Mouse (Mus musculus): Measurements from ENCODE around the gene D430042O09Rik.
A peak's percentile ranks its signal among the peaks of the same experiment; 100 is the strongest.

The D430042O09Rik gene

GRCm38 (mm10) chr7:125707593-125708022 lies at the start of gene D430042O09Rik, which contains the start of gene Gtf3c1:
Gene D430042O09Rik (plus strand): TSS chr7:125707888.
Gene Gtf3c1 (minus strand): TSS chr7:125707780.
- DNase-seq (ENCODE audit: low spot score): peak; percentile 99

DNA sequence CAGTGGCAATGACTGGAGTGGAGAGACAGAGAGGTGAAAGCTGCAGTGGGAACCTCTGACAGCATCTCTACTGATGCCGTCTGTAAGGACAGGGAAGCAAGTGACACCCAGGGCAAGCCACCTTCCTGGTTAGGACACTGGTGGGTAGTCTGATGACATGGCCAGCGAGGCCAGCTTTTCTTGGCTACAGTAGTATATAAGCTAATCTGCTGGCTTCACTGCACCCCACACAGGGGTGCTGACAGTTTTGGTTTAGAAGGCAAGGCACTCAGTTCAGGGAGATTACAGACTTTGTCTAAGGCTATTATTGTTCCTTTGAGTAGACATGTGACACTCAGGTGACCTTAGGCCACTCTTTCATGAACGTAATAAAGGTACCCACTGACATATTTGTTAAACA lies 44.0 kb upstream of the D430042O09Rik start:
- DNase-seq (ENCODE audit: low spot score): no peak

- DNase-seq (ENCODE audit: low spot score): no peak
These were observed 36.8 kb upstream of the D430042O09Rik start for GRCm38 (mm10) chr7:125670865-125671264.

DNA sequence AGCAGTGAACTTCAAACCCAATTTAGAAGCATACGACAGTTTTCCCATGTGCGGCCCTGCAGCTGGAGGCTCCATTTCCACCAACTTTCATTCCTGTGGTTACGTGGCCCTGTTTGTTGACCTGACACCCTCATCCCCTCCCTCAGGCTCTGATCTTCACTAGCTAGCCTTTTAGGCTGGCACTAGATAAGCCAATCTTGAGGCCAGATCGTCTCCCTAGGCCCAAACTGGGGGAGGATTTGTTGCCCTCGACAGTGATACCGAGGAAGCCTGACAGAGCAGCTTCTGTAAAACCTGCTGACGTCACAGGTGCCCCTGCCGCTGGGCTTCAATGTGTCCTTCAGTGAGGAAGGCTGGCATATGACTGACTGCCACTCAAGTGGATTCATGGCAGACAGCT lies 36.3 kb upstream of the D430042O09Rik start:
- DNase-seq (ENCODE audit: low spot score): no peak

- peak; percentile 40 for DNase-seq (ENCODE audit: low spot score)
These were observed 32.8 kb upstream of the D430042O09Rik start for GRCm38 (mm10) chr7:125674916-125675315.

GRCm38 (mm10) chr7:125678756-125679155 lies 28.9 kb upstream of the D430042O09Rik start:
- no peak for DNase-seq (ENCODE audit: low spot score)

GRCm38 (mm10) chr7:125679936-125680335 lies 27.8 kb upstream of the D430042O09Rik start:
- DNase-seq (ENCODE audit: low spot score): no peak

DNA sequence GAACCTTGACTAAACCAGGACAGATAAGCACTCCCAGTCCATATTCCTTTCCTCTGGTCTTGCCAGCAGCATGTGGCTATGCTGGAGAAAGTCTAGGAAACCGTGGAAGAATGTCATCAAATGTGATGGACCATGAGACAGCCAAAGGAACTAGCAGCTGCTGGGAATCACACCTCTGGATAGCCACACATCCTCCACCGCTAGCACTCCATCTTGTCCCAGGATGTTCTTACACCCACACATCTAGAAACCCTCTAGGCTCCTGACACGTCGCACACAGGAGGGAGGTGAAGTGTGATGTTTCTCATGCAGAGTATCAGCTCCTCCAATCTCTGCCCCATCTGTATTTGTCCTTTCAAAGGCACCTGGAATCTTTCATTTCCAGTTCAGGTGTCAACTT lies 17.2 kb upstream of the D430042O09Rik start:
- DNase-seq (ENCODE audit: low spot score): no peak

DNA sequence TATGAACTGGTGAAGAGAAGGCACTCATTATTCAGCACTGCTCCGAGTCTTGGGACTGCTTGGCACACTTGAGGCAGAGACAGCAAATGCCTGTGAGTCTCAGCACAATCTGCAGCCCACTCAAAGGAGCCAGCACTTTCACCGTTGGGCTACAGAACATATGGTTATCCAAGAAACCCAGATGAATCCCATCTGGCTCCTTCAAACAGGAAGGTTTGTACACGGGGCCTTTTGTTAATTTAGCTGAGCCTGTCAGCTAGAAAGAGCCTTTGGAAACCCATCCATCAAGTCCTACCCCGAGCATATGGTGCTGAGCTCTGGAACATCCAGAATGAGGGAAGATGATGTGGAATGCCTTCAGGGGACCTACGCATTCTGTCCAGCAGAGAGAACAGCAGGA lies 13.6 kb upstream of the D430042O09Rik start:
- no peak for DNase-seq (ENCODE audit: low spot score)

DNA sequence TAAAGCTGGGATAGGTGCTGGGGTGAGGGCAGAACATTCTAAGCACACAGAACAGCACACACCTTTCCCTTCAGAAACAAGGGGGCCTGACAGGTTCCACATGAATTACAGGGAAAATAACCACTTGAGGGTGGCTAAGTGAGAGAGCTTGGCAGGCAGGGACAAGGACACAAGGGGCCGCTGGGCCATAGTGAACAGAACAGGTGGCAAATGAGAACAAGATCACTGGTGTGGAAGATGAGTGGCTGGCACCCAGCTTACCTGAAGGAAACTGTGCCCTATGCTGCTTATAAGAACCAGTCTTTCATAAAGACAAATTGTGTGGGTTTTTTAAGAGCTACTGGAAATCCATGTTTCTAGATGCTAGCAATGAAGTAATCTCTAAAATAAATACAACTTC lies 4.9 kb upstream of the D430042O09Rik start:
- DNase-seq (ENCODE audit: low spot score): no peak

GRCm38 (mm10) chr7:125707186-125707585 lies 502 bp upstream of the D430042O09Rik start:
- peak; percentile 56 for DNase-seq (ENCODE audit: low spot score)

GRCm38 (mm10) chr7:125708100-125708499 lies 412 bp downstream of the D430042O09Rik start:
- DNase-seq (ENCODE audit: low spot score): no peak

GRCm38 (mm10) chr7:125713542-125714055 lies 5.9 kb downstream of the D430042O09Rik start:
- peak; percentile 16 for DNase-seq (ENCODE audit: low spot score)

- no peak for DNase-seq (ENCODE audit: low spot score)
These were observed 7.1 kb downstream of the D430042O09Rik start for GRCm38 (mm10) chr7:125714803-125715202.

DNA sequence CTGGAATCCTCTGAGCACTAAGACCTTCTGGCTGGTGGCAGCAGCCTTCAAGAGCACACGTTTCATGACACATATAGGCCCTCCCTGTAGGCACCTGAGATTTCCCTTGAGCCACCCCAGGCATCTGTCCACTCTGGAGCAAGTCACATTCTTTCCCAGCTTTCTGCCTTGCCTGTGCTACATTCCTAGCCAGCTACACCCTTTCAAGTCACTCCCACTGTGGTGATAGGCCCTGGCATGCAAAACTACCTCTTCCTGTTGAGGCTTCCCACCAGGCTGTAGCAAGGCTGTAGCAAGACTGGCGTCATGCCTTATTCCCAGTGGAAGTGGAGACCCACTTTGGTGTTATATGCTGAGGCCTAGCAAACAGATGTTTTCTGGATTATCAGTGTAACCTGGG lies 9.0 kb downstream of the D430042O09Rik start:
- DNase-seq (ENCODE audit: low spot score): no peak

DNA sequence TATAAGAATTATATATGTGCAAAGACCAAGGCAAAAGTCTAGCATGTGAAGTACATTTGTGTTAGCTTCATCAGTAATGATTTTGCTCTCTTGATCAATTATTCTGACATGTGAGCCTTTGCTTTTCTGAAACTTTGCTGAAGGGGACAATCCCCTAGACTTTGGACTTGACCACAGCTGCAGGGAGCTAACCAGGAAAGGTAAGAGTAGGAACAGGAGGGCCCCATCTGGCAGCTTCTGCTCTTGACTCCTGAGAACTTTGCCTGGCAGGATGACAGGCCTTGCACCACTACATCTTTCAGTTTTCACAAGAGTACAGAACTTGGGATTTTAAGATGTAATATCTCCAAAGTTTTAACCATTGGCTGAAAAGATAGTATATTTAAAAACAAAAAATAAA lies 9.9 kb downstream of the D430042O09Rik start:
- no peak for DNase-seq (ENCODE audit: low spot score)

- no peak for DNase-seq (ENCODE audit: low spot score)
These were observed 12.7 kb downstream of the D430042O09Rik start for GRCm38 (mm10) chr7:125720370-125720769.

GRCm38 (mm10) chr7:125721033-125721432 lies 13.3 kb downstream of the D430042O09Rik start:
- no peak for DNase-seq (ENCODE audit: low spot score)

DNA sequence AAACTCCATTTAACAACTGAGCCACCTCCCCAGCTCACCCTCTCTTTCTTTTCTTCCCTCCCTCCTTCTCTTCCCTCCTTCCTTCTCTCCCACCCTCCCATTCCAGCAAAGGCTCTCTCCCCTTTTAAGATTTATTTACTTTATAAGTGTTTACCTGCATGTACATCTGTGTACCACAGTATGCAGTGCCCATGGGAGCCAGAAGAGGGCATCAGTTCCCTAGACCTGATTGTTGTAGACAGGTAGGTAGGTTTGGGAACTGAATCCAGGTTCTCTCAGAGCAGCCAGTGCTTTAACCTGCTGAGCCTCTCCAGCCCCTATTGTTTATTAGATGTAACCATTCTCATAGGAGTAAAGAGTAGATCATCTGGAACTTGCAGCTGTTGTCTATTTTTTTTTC lies 14.4 kb downstream of the D430042O09Rik start:
- DNase-seq (ENCODE audit: low spot score): no peak

DNA sequence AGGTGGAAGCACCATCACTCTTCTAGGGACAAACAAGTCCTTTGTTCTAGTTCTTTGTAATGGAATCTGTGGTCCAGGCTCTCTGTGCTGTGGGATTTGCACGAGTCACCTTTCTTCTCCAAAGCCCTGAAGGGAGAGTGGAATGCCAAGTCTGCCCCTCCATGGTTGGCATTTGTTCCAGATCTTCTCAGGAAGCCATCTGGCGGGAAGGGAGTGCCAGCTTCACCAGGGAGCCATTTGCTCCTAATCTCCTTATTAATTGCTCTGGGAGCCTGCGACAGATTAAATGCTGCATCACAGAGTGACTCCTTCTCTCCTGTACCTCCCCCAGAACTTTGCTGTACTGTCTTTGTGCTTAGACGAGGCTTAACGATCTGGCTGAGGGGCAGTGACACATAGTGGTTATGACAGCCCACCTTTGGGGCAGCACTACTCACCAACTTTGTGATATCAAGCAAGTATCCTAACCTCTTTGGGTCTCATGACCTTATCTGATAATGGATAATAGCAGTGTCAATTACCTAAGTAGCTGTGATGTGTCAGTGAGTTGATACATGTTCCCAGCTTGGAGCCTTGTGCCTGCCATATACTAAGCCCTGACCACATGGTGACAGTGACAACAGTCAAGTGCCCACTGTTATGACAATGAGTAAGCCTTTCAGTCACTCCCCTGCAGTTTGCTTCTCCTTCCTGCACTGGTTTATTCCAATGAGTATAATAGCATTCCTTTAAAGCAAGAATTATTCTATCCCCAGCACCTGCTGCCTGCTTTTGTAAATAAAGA lies 15.7 kb downstream of the D430042O09Rik start:
- no peak for DNase-seq (ENCODE audit: low spot score)

GRCm38 (mm10) chr7:125731679-125732078 lies 24.0 kb downstream of the D430042O09Rik start:
- no peak for DNase-seq (ENCODE audit: low spot score)

- no peak for DNase-seq (ENCODE audit: low spot score)
These were observed 26.1 kb downstream of the D430042O09Rik start for GRCm38 (mm10) chr7:125733791-125734190.

DNA sequence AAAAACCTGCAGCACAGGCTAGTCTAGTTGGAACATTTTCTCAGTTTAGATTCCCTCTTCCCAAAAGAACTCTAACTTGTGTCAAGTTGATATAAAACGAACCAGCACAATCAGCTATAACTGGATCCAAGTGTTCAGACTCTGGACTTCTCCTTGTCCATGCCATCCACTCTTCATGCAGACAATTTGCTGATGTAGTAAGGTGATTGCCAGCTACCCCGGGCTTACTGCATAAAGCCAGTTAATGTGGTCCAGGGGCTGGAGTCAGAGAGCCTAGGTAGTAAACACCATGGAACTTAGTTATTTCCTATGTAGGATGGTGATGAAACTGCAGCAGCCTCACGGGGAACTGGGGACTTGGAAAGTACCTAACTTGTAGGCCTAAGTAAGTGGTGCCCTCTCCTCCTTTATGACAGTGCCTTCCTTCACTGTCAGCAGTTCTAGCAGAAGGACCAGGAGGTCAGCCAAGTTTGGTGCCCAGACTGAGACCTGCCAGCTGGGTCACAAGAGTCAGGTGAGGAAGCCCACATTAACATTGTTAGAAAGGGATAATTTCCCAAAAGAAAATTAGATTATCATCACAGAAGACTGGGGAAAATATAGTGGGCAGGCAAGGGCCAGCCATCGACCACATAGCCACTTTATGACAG lies 28.8 kb downstream of the D430042O09Rik start:
- DNase-seq (ENCODE audit: low spot score): no peak

Data from T-cell, adult 2 months (primary cell).